Mouse (Mus musculus): ENCODE data around the gene Rac1. TPM values are rescaled to one million over a fixed set of nuclear protein-coding genes. Genes with fewer than 3 reads are reported as not detected.
"Not testable (repeated sequence)": the region's sequence is repeated elsewhere in the genome, so short reads cannot be mapped to it uniquely, and the experiment has no call there.

Gene Rac1
- polyA plus RNA-seq, 1 experiment from 2014 or later: 534 TPM

- no peak for DNase-seq (ENCODE audit: low spot score)
- ATAC-seq (ENCODE audit: low read depth): no peak
- Histone ChIP-seq H3K4me2 (ENCODE audit: low read depth, low read length) (no peak overlapping the region), H3K36me3 (ENCODE audit: control insufficient read depth, insufficient read depth, low read length) (no peaks in the 10 kb centered on the region), H3K4me3 (ENCODE audit: low read depth, low read length) (no peak overlapping the region), H3K9ac (ENCODE audit: low read depth, low read length) (no peak overlapping the region), H3K9me3 (ENCODE audit: control insufficient read depth, low read length) (no peaks in the 10 kb centered on the region), H3K27me3 (replicated peaks; ENCODE audit: control insufficient read depth, insufficient read depth, low read length) (no peaks in the 10 kb centered on the region), H3K4me1 (ENCODE audit: control insufficient read depth, insufficient read depth, low read length) (no peaks in the 10 kb centered on the region; the same call in 1 of the 2 replicates), H3K27ac (replicated peaks; ENCODE audit: low read depth, low read length) (no peak overlapping the region)
- 84% methylated on average over 4 of the region's 4 CpGs for WGBS
Measured at GRCm38 (mm10) chr5:143561009-143561408, 33.2 kb upstream of the Rac1 start.

- DNase-seq (ENCODE audit: low spot score) (no peak), ATAC-seq (ENCODE audit: low read depth) (no peak)
- no peaks in the 10 kb centered on the region for H3K9me3 ChIP-seq (ENCODE audit: control insufficient read depth, low read length)
- WGBS: 83% methylated on average over 3 of the region's 3 CpGs
- H3K4me1 ChIP-seq (ENCODE audit: control insufficient read depth, insufficient read depth, low read length): no peaks in the 10 kb centered on the region
- H3K4me2 ChIP-seq (ENCODE audit: low read depth, low read length): no peak overlapping the region
- H3K9ac ChIP-seq (ENCODE audit: low read depth, low read length): no peak overlapping the region
- no peaks in the 10 kb centered on the region for H3K36me3 ChIP-seq (ENCODE audit: control insufficient read depth, insufficient read depth, low read length)
- no peak overlapping the region for H3K4me3 ChIP-seq (ENCODE audit: low read depth, low read length)
- no peaks in the 10 kb centered on the region for H3K27me3 ChIP-seq (replicated peaks; ENCODE audit: control insufficient read depth, insufficient read depth, low read length)
- H3K27ac ChIP-seq (replicated peaks; ENCODE audit: low read depth, low read length): no peak overlapping the region
Measured at GRCm38 (mm10) chr5:143558731-143559130, 30.9 kb upstream of the Rac1 start.

- H3K9ac ChIP-seq (ENCODE audit: low read depth, low read length): no peak overlapping the region
- no peaks in the 10 kb centered on the region for H3K27me3 ChIP-seq (replicated peaks; ENCODE audit: control insufficient read depth, insufficient read depth, low read length)
- H3K27ac ChIP-seq (replicated peaks; ENCODE audit: low read depth, low read length): no peak overlapping the region
- ATAC-seq (ENCODE audit: low read depth) (no peak), DNase-seq (ENCODE audit: low spot score) (no peak)
- no peaks in the 10 kb centered on the region for H3K36me3 ChIP-seq (ENCODE audit: control insufficient read depth, insufficient read depth, low read length)
- 82% methylated on average over 6 of the region's 6 CpGs for WGBS
- H3K4me3 ChIP-seq (ENCODE audit: low read depth, low read length): no peak overlapping the region
- no peak overlapping the region for H3K4me2 ChIP-seq (ENCODE audit: low read depth, low read length)
- H3K4me1 ChIP-seq (ENCODE audit: control insufficient read depth, insufficient read depth, low read length): no peaks in the 10 kb centered on the region
- H3K9me3 ChIP-seq (ENCODE audit: control insufficient read depth, low read length): no peaks in the 10 kb centered on the region
Measured at GRCm38 (mm10) chr5:143555233-143555632, 27.4 kb upstream of the Rac1 start.

GRCm38 (mm10) chr5:143552911-143553310 lies 25.1 kb upstream of the Rac1 start:
- ATAC-seq (ENCODE audit: low read depth): no peak

GRCm38 (mm10) chr5:143548922-143549321 lies 21.1 kb upstream of the Rac1 start:
- peak overlapping the region; percentile 75 for H3K9ac ChIP-seq (ENCODE audit: low read depth, low read length)
- WGBS: 1% methylated on average over 15 of the region's 28 CpGs
- H3K4me2 ChIP-seq (ENCODE audit: low read depth, low read length): peak overlapping the region; percentile 73
- H3K27me3 ChIP-seq (replicated peaks; ENCODE audit: control insufficient read depth, insufficient read depth, low read length); H3K36me3 ChIP-seq (ENCODE audit: control insufficient read depth, insufficient read depth, low read length); H3K9me3 ChIP-seq (ENCODE audit: control insufficient read depth, low read length); DNase-seq (ENCODE audit: low spot score): not testable (repeated sequence)
- peak overlapping the region; percentile 67 for H3K27ac ChIP-seq (replicated peaks; ENCODE audit: low read depth, low read length)
- ATAC-seq (ENCODE audit: low read depth): peak; percentile 26; the same call in 1 of the 2 replicates
- H3K4me1 ChIP-seq (ENCODE audit: control insufficient read depth, insufficient read depth, low read length): peaks cover 11% of the 10 kb centered on the region
- peak overlapping the region; percentile 62 for H3K4me3 ChIP-seq (ENCODE audit: low read depth, low read length)

More at GRCm38 (mm10) chr5:143552911-143553310, 25.1 kb upstream of the Rac1 start:
- H3K36me3 ChIP-seq (ENCODE audit: control insufficient read depth, insufficient read depth, low read length): no peaks in the 10 kb centered on the region
- H3K9me3 ChIP-seq (ENCODE audit: control insufficient read depth, low read length): no peaks in the 10 kb centered on the region
- DNase-seq (ENCODE audit: low spot score): no peak
- H3K4me2 ChIP-seq (ENCODE audit: low read depth, low read length): no peak overlapping the region
- no peak overlapping the region for H3K9ac ChIP-seq (ENCODE audit: low read depth, low read length)
- 82% methylated on average over 6 of the region's 6 CpGs for WGBS
- H3K4me1 ChIP-seq (ENCODE audit: control insufficient read depth, insufficient read depth, low read length): peaks cover 11% of the 10 kb centered on the region
- no peak overlapping the region for H3K27ac ChIP-seq (replicated peaks; ENCODE audit: low read depth, low read length)
- no peaks in the 10 kb centered on the region for H3K27me3 ChIP-seq (replicated peaks; ENCODE audit: control insufficient read depth, insufficient read depth, low read length)
- H3K4me3 ChIP-seq (ENCODE audit: low read depth, low read length): no peak overlapping the region

- Histone ChIP-seq H3K4me1 (ENCODE audit: control insufficient read depth, insufficient read depth, low read length) (peaks cover 11% of the 10 kb centered on the region), H3K27me3 (replicated peaks; ENCODE audit: control insufficient read depth, insufficient read depth, low read length) (no peaks in the 10 kb centered on the region), H3K9me3 (ENCODE audit: control insufficient read depth, low read length) (no peaks in the 10 kb centered on the region), H3K4me2 (ENCODE audit: low read depth, low read length) (peak overlapping the region; percentile 73), H3K9ac (ENCODE audit: low read depth, low read length) (peak overlapping the region; percentile 75), H3K4me3 (ENCODE audit: low read depth, low read length) (peak overlapping the region; percentile 62), H3K27ac (replicated peaks; ENCODE audit: low read depth, low read length) (peak overlapping the region; percentile 67), H3K36me3 (ENCODE audit: control insufficient read depth, insufficient read depth, low read length) (no peaks in the 10 kb centered on the region)
- ATAC-seq (ENCODE audit: low read depth) (peak; percentile 94), DNase-seq (ENCODE audit: low spot score) (peak; percentile 97)
- under 1% methylated on average over 24 of the region's 37 CpGs for WGBS
Measured at GRCm38 (mm10) chr5:143548401-143548846, 20.6 kb upstream of the Rac1 start.

- no peaks in the 10 kb centered on the region for H3K9me3 ChIP-seq (ENCODE audit: control insufficient read depth, low read length)
Measured at GRCm38 (mm10) chr5:143547866-143548265, 20.0 kb upstream of the Rac1 start.

GRCm38 (mm10) chr5:143547384-143547783 lies 19.5 kb upstream of the Rac1 start:
- H3K4me3 ChIP-seq (ENCODE audit: low read depth, low read length): no peak overlapping the region
- ATAC-seq (ENCODE audit: low read depth) (no peak), DNase-seq (ENCODE audit: low spot score) (peak; percentile 39)
- no peaks in the 10 kb centered on the region for H3K36me3 ChIP-seq (ENCODE audit: control insufficient read depth, insufficient read depth, low read length)
- no peaks in the 10 kb centered on the region for H3K9me3 ChIP-seq (ENCODE audit: control insufficient read depth, low read length)
- H3K9ac ChIP-seq (ENCODE audit: low read depth, low read length): no peak overlapping the region
- H3K27ac ChIP-seq (replicated peaks; ENCODE audit: low read depth, low read length): no peak overlapping the region
- no peaks in the 10 kb centered on the region for H3K27me3 ChIP-seq (replicated peaks; ENCODE audit: control insufficient read depth, insufficient read depth, low read length)
- H3K4me2 ChIP-seq (ENCODE audit: low read depth, low read length): no peak overlapping the region
- H3K4me1 ChIP-seq (ENCODE audit: control insufficient read depth, insufficient read depth, low read length): peaks cover 11% of the 10 kb centered on the region
- WGBS: 10% methylated on average over 11 of the region's 11 CpGs

More at GRCm38 (mm10) chr5:143547866-143548265, 20.0 kb upstream of the Rac1 start:
- Histone ChIP-seq H3K27me3 (replicated peaks; ENCODE audit: control insufficient read depth, insufficient read depth, low read length) (no peaks in the 10 kb centered on the region), H3K4me2 (ENCODE audit: low read depth, low read length) (peak overlapping the region; percentile 73), H3K4me3 (ENCODE audit: low read depth, low read length) (no peak overlapping the region), H3K9ac (ENCODE audit: low read depth, low read length) (no peak overlapping the region), H3K4me1 (ENCODE audit: control insufficient read depth, insufficient read depth, low read length) (peaks cover 11% of the 10 kb centered on the region), H3K27ac (replicated peaks; ENCODE audit: low read depth, low read length) (no peak overlapping the region), H3K36me3 (ENCODE audit: control insufficient read depth, insufficient read depth, low read length) (no peaks in the 10 kb centered on the region)
- 62% methylated on average over 10 of the region's 10 CpGs for WGBS
- no peak for DNase-seq (ENCODE audit: low spot score)
- ATAC-seq (ENCODE audit: low read depth): no peak

GRCm38 (mm10) chr5:143539111-143539510 lies 11.3 kb upstream of the Rac1 start:
- no peaks in the 10 kb centered on the region for H3K36me3 ChIP-seq (ENCODE audit: control insufficient read depth, insufficient read depth, low read length)
- H3K27ac ChIP-seq (replicated peaks; ENCODE audit: low read depth, low read length): no peak overlapping the region
- no peak overlapping the region for H3K4me2 ChIP-seq (ENCODE audit: low read depth, low read length)
- no peaks in the 10 kb centered on the region for H3K4me1 ChIP-seq (ENCODE audit: control insufficient read depth, insufficient read depth, low read length)
- no peak for ATAC-seq (ENCODE audit: low read depth)
- H3K9me3 ChIP-seq (ENCODE audit: control insufficient read depth, low read length): no peaks in the 10 kb centered on the region
- DNase-seq (ENCODE audit: low spot score): no peak
- H3K9ac ChIP-seq (ENCODE audit: low read depth, low read length): no peak overlapping the region
- H3K27me3 ChIP-seq (replicated peaks; ENCODE audit: control insufficient read depth, insufficient read depth, low read length): no peaks in the 10 kb centered on the region
- H3K4me3 ChIP-seq (ENCODE audit: low read depth, low read length): no peak overlapping the region
- WGBS: 84% methylated on average over 8 of the region's 8 CpGs
